Mouse (Mus musculus) midbrain, embryonic 13.5 days (tissue): ENCODE results near the gene Dlgap1. TPM values are rescaled to one million over a fixed set of nuclear protein-coding genes. Genes with fewer than 3 reads are reported as not detected.

Experiments
- ATAC-seq: fragments of 200-750 bp; cut with Nextera tagmentation; 2 replicates; pipeline ENCODE4 v1.8.0; 2017; ENCODE audit warnings: mild to moderate bottlenecking, moderate TSS enrichment, moderate library complexity
- H3K27ac ChIP-seq: fragments of 300-500 bp; sonication (generic); 2 replicates; pipeline ENCODE4 v1.5.1; 2015; ENCODE audit warnings: inconsistent platforms, mild to moderate bottlenecking, moderate library complexity
- H3K27me3 ChIP-seq: fragments of 300-500 bp; sonication (generic); 2 replicates; pipeline ENCODE4 v1.6.1; 2015; ENCODE audit warnings: mild to moderate bottlenecking, inconsistent platforms
- H3K36me3 ChIP-seq: fragments of 300-500 bp; sonication (generic); 2 replicates; pipeline ENCODE4 v1.6.1; 2015; ENCODE audit warnings: mild to moderate bottlenecking, inconsistent platforms
- H3K4me1 ChIP-seq: fragments of 300-500 bp; sonication (generic); replicated peaks from 2 replicates; pipeline ENCODE4 v1.6.1; 2015; ENCODE audit warnings: inconsistent platforms
- H3K4me2 ChIP-seq: fragments of 300-500 bp; sonication (generic); replicated peaks from 2 replicates; pipeline ENCODE4 v1.6.1; 2015; ENCODE audit warnings: moderate library complexity, mild to moderate bottlenecking, inconsistent platforms
- H3K4me3 ChIP-seq: fragments of 300-500 bp; sonication (generic); replicated peaks from 2 replicates; pipeline ENCODE4 v1.5.1; 2015; ENCODE audit warnings: mild to moderate bottlenecking, inconsistent platforms
- H3K9ac ChIP-seq: fragments of 300-500 bp; sonication (generic); replicated peaks from 2 replicates; pipeline ENCODE4 v1.6.1; 2015; ENCODE audit warnings: mild to moderate bottlenecking, inconsistent platforms
- H3K9me3 ChIP-seq: fragments of 300-500 bp; sonication (generic); 2 replicates; pipeline ENCODE4 v1.6.1; 2016; ENCODE audit warnings: mild to moderate bottlenecking, inconsistent platforms
- WGBS: fragments of 180-500 bp; shearing (Covaris S2); methylation state at CpG from one replicate; pipeline ENCODE4 v1.1.7; 2015; 5-methylcytosine and 5-hydroxymethylcytosine counted together
- polyA plus RNA-seq: library from polyadenylated mRNA; unstranded; fragments of >200 nt; fragmentation: Nextera tagmentation; extraction: Ambion mirVana; gene quantifications from 2 replicates; pipeline ENCODE4 v1.2.1, GENCODE M21; 2015

Gene Dlgap1
- polyA plus RNA-seq, 1 experiment from 2014 or later, result 10.1 TPM

DNA sequence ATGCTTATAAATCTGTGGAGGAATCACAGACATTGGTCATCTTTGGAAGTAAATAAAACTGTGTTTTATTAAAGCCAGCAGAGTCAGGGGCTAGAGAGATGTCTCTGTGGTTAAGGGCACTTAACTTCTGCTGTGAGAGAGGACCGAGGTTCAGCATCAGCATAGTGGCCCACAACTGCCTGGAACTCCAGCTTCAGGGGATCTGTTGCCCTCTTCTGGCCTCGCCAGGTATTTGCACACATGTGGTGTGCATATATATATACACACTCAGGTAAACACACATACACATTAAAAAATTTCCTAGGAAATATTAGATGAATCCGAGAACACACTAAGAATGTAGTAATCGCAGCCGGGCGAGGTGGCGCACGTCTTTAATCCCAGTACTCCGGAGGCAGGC, 796.5 kb downstream of the Dlgap1 start:
- Histone ChIP-seq H3K9ac (no peak overlapping the region), H3K9me3 (no peaks in the 10 kb centered on the region), H3K4me1 (no peaks in the 10 kb centered on the region), H3K27me3 (no peaks in the 10 kb centered on the region), H3K4me3 (no peak overlapping the region), H3K36me3 (no peaks in the 10 kb centered on the region), H3K27ac (no peak overlapping the region), H3K4me2 (no peak overlapping the region)
- WGBS, result 95% methylated on average over 9 of the region's 9 CpGs
- no peak for ATAC-seq

DNA sequence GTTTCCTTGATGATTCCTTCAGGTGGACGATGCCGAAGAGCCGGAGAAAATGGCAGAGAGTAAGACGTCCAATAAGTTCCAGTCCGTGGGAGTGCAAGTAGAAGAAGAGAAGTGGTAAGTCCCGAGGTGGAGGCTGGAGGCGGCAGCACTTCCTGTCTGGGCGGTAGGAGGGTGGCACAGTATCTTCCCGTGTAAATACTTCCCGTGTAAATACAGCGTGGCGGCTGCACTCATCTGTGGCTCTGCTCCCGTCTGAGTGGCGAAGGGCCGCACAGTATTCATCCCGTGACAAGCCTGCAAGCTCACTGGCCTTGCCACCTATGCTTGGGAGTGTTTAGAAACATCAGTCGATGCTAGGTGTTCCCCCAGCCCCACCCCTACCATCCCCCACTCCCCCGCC, 797.1 kb downstream of the Dlgap1 start:
- no peak overlapping the region for H3K9ac ChIP-seq
- H3K4me3 ChIP-seq, result no peak overlapping the region
- 92% methylated on average over 18 of the region's 18 CpGs for WGBS
- H3K4me2 ChIP-seq, result no peak overlapping the region
- no peaks in the 10 kb centered on the region for H3K36me3 ChIP-seq
- no peak for ATAC-seq
- no peak overlapping the region for H3K27ac ChIP-seq
- no peaks in the 10 kb centered on the region for H3K27me3 ChIP-seq
- H3K9me3 ChIP-seq, result no peaks in the 10 kb centered on the region
- H3K4me1 ChIP-seq, result no peaks in the 10 kb centered on the region

DNA sequence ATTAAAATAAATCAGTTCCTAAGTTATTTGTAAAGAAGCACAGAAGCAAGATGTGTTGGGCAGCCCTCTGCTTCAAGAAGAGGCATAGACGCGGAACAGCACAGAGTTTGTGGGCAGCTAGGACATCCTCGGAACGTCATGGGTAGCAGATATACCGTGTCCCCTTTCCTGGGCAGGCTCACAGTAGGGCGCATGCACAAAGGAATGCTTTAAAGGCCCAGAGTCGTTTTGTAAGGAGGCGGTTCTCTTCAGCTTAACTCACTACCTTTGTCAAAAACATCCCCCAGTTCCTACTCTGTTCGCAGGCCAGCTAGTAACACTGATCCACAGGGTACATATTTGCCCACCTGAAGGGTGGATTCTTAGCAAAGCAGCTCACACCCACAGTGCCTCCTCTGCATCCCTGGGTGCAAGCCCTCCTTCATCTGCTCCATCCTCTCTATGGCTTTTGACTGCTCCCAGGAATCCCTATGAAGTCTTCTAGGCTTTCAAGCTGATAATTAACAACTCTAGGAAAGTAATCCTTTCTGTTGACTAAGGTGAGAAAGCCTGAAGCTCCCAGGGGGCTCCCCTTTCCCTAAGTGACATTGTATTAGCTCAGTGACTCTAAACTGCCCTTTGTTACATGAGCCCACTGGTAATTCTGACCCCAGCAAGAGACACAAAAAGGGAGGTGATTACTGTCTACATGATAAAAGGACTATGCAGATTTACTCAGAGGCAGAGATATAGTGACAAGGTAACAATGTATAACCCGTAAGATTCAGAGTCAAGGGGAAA, 803.4 kb downstream of the Dlgap1 start:
- WGBS, result 5% methylated on average over 10 of the region's 10 CpGs

DNA sequence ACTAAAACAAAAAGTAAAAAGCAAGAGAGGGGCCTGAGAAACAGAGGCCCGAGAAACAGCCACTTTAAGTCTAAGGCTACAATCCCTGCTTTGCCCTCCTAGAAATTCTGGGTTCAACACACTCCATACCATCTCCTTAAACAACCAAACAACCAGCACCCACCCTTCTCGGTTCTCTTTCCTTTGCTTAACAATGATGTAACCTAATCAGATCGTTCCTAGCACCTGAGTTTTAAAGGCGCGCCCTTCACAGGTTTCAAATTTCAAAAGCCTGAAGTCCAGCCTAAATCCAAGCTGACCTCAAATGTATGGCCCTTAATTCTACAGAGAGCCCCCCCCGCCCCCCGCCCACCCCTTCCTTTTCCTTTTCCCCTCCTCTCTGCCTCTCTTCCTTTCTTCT, 810.9 kb downstream of the Dlgap1 start:
- Histone ChIP-seq H3K4me2 (no peak overlapping the region), H3K9ac (no peak overlapping the region), H3K27ac (no peak overlapping the region), H3K9me3 (no peaks in the 10 kb centered on the region), H3K4me3 (no peak overlapping the region), H3K27me3 (no peaks in the 10 kb centered on the region), H3K4me1 (peaks cover 19% of the 10 kb centered on the region), H3K36me3 (no peaks in the 10 kb centered on the region)
- WGBS, result 27% methylated on average over 7 of the region's 7 CpGs
- no peak for ATAC-seq

More for the DNA sequence above, 803.4 kb downstream of the Dlgap1 start:
- ATAC-seq, result no peak
- H3K9me3 ChIP-seq, result no peaks in the 10 kb centered on the region
- no peak overlapping the region for H3K4me3 ChIP-seq
- no peaks in the 10 kb centered on the region for H3K27me3 ChIP-seq
- H3K27ac ChIP-seq, result no peak overlapping the region
- peaks cover 12% of the 10 kb centered on the region for H3K4me1 ChIP-seq
- no peaks in the 10 kb centered on the region for H3K36me3 ChIP-seq
- H3K4me2 ChIP-seq, result no peak overlapping the region
- H3K9ac ChIP-seq, result no peak overlapping the region

DNA sequence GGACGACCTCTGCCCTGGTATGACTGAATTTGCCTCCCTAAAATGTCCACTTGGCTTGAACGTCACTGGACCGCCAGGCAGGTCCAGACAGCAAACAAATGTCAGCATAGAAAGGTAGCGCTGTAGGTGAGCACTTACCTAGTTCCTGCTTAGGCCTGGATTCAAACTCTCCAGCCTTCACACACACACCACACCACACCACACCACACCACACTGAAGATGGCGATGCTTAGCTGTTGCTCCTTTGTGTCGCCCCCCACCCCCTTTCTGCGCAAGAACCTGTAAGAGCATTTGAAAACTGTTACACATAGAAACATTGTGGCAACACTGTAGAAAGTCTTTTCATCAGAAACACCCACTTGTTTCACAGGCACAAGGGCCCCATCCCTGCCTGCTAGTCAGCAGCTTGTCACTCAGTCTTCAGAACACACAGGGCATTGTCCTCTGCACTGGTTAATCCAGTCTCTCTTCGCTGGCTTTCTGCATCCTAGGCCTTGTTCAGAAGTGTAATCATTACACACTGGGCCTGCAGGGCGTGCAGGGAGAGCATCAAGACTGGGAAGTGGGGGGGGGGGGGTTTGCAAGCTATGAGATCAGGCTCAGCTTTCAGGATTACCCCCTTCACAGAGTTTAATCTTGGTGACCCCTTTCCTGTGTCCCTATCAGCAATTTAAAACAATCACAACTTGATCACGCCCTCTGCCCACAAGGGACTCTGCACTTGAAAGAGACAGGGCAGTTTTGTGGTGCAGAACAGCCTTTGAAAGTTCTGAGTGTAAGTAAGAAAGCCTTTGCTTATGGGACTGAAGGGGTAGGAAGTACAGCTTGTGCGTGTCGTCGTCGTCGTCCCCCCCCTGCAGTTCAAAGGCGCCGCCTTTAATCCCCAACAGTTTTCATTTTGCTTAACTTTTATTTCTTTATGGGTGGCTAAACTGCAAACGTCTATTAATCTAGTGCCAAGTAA, 812.1 kb downstream of the Dlgap1 start:
- 20% methylated on average over 18 of the region's 18 CpGs for WGBS
- Histone ChIP-seq H3K9ac (peak overlapping the region; percentile 32; the same call in 1 of the 2 replicates), H3K27ac (peak overlapping the region; percentile 64), H3K36me3 (no peaks in the 10 kb centered on the region), H3K9me3 (no peaks in the 10 kb centered on the region), H3K4me3 (no peak overlapping the region), H3K4me2 (no peak overlapping the region), H3K4me1 (peaks cover 19% of the 10 kb centered on the region), H3K27me3 (no peaks in the 10 kb centered on the region)
- ATAC-seq, result peak; percentile 92

DNA sequence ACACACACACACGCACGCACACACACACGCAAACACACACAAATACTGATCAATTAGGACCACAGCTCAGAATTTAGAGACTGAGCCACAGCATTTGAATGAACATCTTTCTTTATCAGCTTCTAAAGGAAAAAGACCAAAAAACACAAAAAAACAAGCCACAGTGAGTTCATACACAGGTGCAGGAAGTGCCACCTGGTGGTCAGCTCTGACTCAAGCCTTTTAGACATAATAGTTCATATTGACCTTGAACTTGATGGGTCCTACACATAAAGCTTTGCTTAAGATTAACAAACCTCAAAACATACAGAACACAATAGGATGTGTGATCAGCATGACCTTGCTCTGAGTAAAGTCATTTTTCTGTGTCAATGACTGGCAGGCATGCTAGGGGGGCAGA, 814.4 kb downstream of the Dlgap1 start:
- peaks cover 19% of the 10 kb centered on the region for H3K4me1 ChIP-seq
- no peak overlapping the region for H3K27ac ChIP-seq
- H3K9me3 ChIP-seq, result no peaks in the 10 kb centered on the region
- no peak overlapping the region for H3K4me3 ChIP-seq
- H3K36me3 ChIP-seq, result no peaks in the 10 kb centered on the region
- H3K9ac ChIP-seq, result no peak overlapping the region
- WGBS, result 87% methylated on average over 3 of the region's 3 CpGs
- no peak overlapping the region for H3K4me2 ChIP-seq
- ATAC-seq, result no peak
- no peaks in the 10 kb centered on the region for H3K27me3 ChIP-seq

DNA sequence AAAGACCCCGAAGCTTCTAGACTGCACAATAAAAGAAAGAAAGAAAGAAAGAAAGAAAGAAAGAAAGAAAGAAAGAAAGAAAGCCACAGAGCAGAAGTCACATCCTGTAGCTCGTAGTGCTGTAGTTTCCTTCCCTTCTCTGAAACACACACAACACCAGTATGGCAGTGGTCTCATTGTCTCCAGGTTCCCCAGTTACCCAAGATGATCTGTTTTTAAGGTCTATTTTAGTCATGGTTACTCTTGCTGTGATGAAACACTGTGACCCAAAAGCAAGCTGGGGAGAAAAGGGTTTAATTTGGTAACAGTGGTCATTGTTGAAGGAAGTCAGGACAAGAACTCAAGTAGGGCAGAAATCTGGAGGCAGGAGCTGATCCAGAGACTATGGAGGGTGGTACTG, 818.5 kb downstream of the Dlgap1 start:
- H3K4me2 ChIP-seq, result no peak overlapping the region
- no peak for ATAC-seq
- no peaks in the 10 kb centered on the region for H3K9me3 ChIP-seq
- WGBS, result 81% methylated on average over 2 of the region's 2 CpGs
- H3K4me3 ChIP-seq, result no peak overlapping the region
- no peaks in the 10 kb centered on the region for H3K4me1 ChIP-seq
- no peak overlapping the region for H3K9ac ChIP-seq
- no peaks in the 10 kb centered on the region for H3K27me3 ChIP-seq
- no peaks in the 10 kb centered on the region for H3K36me3 ChIP-seq
- H3K27ac ChIP-seq, result no peak overlapping the region

DNA sequence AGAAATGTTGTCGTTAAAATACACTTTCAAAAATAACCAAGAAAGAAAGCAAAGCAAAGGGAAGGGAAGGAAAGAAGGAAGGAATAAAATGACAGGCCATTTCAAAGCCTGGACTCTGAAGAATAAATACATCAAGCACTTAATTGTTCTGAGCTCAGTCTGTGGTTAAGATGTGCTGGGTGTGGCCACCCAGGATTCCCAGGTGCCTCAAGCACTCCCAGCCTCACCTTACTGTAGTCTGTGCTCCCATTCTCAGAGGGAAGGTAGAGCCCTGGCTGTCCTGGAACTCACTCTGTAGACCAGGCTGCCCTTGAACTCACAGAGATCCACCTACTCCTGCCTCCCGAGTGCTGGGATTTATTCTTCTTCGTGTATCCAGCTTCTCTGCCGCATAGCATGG, 821.9 kb downstream of the Dlgap1 start:
- no peaks in the 10 kb centered on the region for H3K36me3 ChIP-seq
- H3K27ac ChIP-seq, result no peak overlapping the region
- no peak overlapping the region for H3K9ac ChIP-seq
- 0 out of 2 replicates have a peak, but pooled peaks cover 5% of the 10 kb centered on the region for H3K27me3 ChIP-seq
- no peak overlapping the region for H3K4me2 ChIP-seq
- no peak overlapping the region for H3K4me3 ChIP-seq
- 97% methylated on average over 4 of the region's 4 CpGs for WGBS
- H3K4me1 ChIP-seq, result peaks cover 14% of the 10 kb centered on the region
- no peak for ATAC-seq
- H3K9me3 ChIP-seq, result no peaks in the 10 kb centered on the region

DNA sequence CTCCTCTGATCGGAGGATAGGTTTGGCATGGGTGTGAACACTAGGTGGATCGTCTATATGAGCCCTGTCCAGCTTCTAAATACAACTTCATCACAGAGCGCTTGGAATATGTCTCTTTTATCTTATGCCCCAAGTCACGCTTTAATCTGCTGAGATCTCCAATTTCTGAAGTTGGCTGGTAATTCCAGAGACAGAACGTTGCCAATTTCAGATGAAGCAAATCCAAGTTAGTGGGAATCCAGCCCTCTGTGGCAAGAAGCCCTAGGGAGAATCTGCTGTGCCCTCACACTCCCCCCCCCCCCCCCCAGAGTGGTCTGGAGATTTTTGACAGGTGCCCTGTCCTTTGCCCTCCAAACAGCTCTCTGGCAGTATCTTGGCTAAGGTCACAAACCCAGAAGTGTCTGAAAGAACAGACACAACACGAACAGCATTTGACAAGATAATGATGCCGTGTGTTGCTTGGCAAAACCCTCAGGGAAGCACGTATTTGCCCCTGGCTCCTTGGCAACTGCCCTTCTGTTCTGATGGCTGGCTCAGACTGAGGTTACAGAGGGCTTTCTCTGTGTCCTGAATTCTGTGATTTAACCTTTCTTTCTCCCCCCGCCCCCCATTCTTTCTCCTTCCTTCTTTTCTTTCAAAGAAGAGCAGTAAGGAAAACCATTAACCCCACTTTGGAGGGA, 822.9 kb downstream of the Dlgap1 start:
- no peak overlapping the region for H3K4me3 ChIP-seq
- ATAC-seq, result no peak
- H3K36me3 ChIP-seq, result no peaks in the 10 kb centered on the region
- no peak overlapping the region for H3K27ac ChIP-seq
- no peak overlapping the region for H3K4me2 ChIP-seq
- H3K27me3 ChIP-seq, result 0 out of 2 replicates have a peak, but pooled peaks cover 5% of the 10 kb centered on the region
- H3K4me1 ChIP-seq, result peaks cover 14% of the 10 kb centered on the region
- WGBS, result 80% methylated on average over 9 of the region's 9 CpGs
- H3K9me3 ChIP-seq, result no peaks in the 10 kb centered on the region
- H3K9ac ChIP-seq, result no peak overlapping the region

DNA sequence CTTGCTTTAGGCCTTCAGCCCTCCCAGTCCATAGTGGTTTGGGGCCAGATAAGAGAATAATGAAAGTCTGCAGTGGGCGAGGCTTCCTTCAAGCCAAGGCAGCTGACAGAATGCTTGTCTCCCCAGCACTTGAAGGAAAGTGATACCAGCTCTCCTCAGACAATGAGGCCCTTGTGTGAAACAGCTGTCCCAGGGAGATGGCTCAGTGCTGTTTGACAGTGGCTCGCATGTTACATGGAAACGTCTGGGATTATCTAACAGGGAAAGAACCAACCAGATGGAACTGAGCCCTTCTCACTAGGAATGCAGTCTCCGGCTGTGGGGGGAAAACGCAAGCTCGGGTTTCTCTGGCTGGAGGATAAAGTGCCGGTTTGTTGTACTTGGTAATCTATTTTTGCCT, 825.4 kb downstream of the Dlgap1 start:
- Histone ChIP-seq H3K4me3 (no peak overlapping the region), H3K27ac (peak overlapping the region; percentile 72), H3K36me3 (no peaks in the 10 kb centered on the region), H3K4me2 (no peak overlapping the region), H3K9ac (no peak overlapping the region), H3K27me3 (0 out of 2 replicates have a peak, but pooled peaks cover 5% of the 10 kb centered on the region), H3K4me1 (peaks cover 14% of the 10 kb centered on the region), H3K9me3 (no peaks in the 10 kb centered on the region)
- WGBS, result 1% methylated on average over 7 of the region's 7 CpGs
- ATAC-seq, result peak; percentile 90

DNA sequence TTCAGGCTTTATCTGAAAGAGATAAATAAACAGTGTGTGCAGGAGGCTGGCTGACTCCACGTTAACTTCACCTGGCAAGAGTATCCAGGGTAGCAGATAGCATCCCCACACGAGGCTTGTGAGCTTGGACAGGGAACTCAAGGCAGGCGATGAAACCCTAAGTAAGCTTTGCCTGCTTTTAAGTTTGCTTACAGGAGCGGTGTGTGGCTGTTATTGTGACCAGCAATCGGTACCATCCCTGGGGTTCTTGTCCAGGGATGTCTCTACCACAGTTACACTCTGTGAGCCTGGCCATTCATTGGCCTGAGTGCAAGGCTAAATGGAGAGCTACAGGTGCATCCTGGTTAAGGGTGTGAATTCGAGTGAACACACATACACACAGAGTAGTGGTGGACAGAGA, 825.8 kb downstream of the Dlgap1 start:
- peak overlapping the region; percentile 72 for H3K27ac ChIP-seq
- no peaks in the 10 kb centered on the region for H3K9me3 ChIP-seq
- H3K9ac ChIP-seq, result no peak overlapping the region
- no peak overlapping the region for H3K4me2 ChIP-seq
- H3K4me3 ChIP-seq, result no peak overlapping the region
- H3K27me3 ChIP-seq, result 0 out of 2 replicates have a peak, but pooled peaks cover 5% of the 10 kb centered on the region
- ATAC-seq, result 0 out of 2 replicates have a peak, but pooled peaks have one; percentile 14
- H3K4me1 ChIP-seq, result peaks cover 14% of the 10 kb centered on the region
- WGBS, result 44% methylated on average over 6 of the region's 6 CpGs
- H3K36me3 ChIP-seq, result no peaks in the 10 kb centered on the region
